Mouse (Mus musculus) ES-Bruce4 (cell line): ENCODE measurements around the gene Myo15b.

ENCODE experiments used
- CTCF ChIP-seq: IDR thresholded peaks from one replicate; pipeline ENCODE4 v1.8.1; 2011; ENCODE audit warnings: low read depth, low read length
- EP300 ChIP-seq: IDR thresholded peaks from 2 replicates; pipeline ENCODE4 v1.6.1; 2011; ENCODE audit warnings: low read depth, low read length; ENCODE audit not compliant: insufficient read depth
- POLR2A ChIP-seq: IDR thresholded peaks from one replicate; pipeline ENCODE4 v1.8.1; 2011; ENCODE audit warnings: low read length; ENCODE audit not compliant: insufficient read depth

- TF ChIP-seq CTCF (no peak), EP300 (no peak), POLR2A (no peak)
Observed at GRCm38 (mm10) chr11:115911632-115912376, 53.6 kb downstream of the Myo15b start, which contains the start of gene Smim6.
